Mouse (Mus musculus): ENCODE data around the gene Lingo4. TPM values are rescaled to one million over a fixed set of nuclear protein-coding genes. Genes with fewer than 3 reads are reported as not detected.

The Lingo4 gene
- total RNA-seq, 2 experiments from 2014 or later, result 0.72 to 0.97 TPM

- intact Hi-C loops (cut with DNase I), result no loop called here
- no peak for DNase-seq (ENCODE audit: low spot score in 2 of 2)
Observed at GRCm38 (mm10) chr3:94436420-94436819, 38.1 kb downstream of the Lingo4 start.

GRCm38 (mm10) chr3:94441182-94441581 lies 42.9 kb downstream of the Lingo4 start:
- DNase-seq (ENCODE audit: low spot score in 2 of 2), result no peak
- intact Hi-C loops (cut with DNase I), result loop anchor here (10.0 kb wide), 1 partner anchor 144 kb away; the partner anchor contains the start of gene Snx27

GRCm38 (mm10) chr3:94442951-94443596 lies 44.8 kb downstream of the Lingo4 start, which contains the start of gene Mrpl9:
TSS of gene Mrpl9 (plus strand) at chr3:94443318.
- DNase-seq (ENCODE audit: low spot score in 2 of 2), result peak; percentile 95
- intact Hi-C loops (cut with DNase I), result loop anchor here (2.0 to 10.0 kb wide), 2 partner anchors 76 to 142 kb away; partner anchors contain the start of gene Snx27

- intact Hi-C loops (cut with DNase I), result loop anchor here (2.0 to 10.0 kb wide), 2 partner anchors 77 to 141 kb away; partner anchors contain the start of gene Snx27
- no peak for DNase-seq (ENCODE audit: low spot score in 2 of 2)
Observed at GRCm38 (mm10) chr3:94443597-94443964, 45.3 kb downstream of the Lingo4 start, which contains the start of gene Oaz3. TSS of gene Oaz3 (minus strand) at chr3:94443915.

- intact Hi-C loops (cut with DNase I), result loop anchor here (10.0 kb wide), 1 partner anchor 135 kb away; the partner anchor contains the start of gene Snx27
- no peak for DNase-seq (ENCODE audit: low spot score in 2 of 2)
Observed at GRCm38 (mm10) chr3:94449377-94449776, 51.1 kb downstream of the Lingo4 start.

Other genes with a start within 250 kb of the Lingo4 start
- gene Gm10696, start 220.3 kb upstream of the Lingo4 start, total RNA-seq (2021), result not detected
- gene Gm5286, start 201.8 kb upstream of the Lingo4 start, total RNA-seq (2021), result not detected
- gene Gm4778, start 134.5 kb upstream of the Lingo4 start, total RNA-seq (2021), result not detected
- gene Them4, start 88.4 kb upstream of the Lingo4 start, total RNA-seq (2021), result 10 to 100 TPM; 19.4 to 22.0 TPM
- not detected for gene Them5, start 56.4 kb upstream of the Lingo4 start, total RNA-seq (2021)
- under 1 TPM; 0.32 to 0.82 TPM for gene C2cd4d, start 36.1 kb upstream of the Lingo4 start, total RNA-seq (2021)
- 1 to 10 TPM in 1 of 2 experiments, under 1 TPM in 1; 0.59 to 1.0 TPM for gene Rorc, start 25.7 kb upstream of the Lingo4 start, total RNA-seq (2021)
- gene Tdrkh, start 14.8 kb downstream of the Lingo4 start, total RNA-seq (2021), result 10 to 100 TPM; 35.2 to 36.7 TPM
- gene Mrpl9, start 44.8 kb downstream of the Lingo4 start, total RNA-seq (2021), result 10 to 100 TPM; 34.1 to 42.3 TPM
- not detected for gene Oaz3, start 45.4 kb downstream of the Lingo4 start, total RNA-seq (2021)
- 100 to 1,000 TPM; 141 to 163 TPM for gene Celf3, start 79.8 kb downstream of the Lingo4 start, total RNA-seq (2021)
- gene Riiad1, start 81.8 kb downstream of the Lingo4 start, total RNA-seq (2021), result 1 to 10 TPM; 4.5 to 5.7 TPM
- 100 to 1,000 TPM in 1 of 2 experiments, 10 to 100 TPM in 1; 92.3 to 102 TPM for gene Snx27, start 184.2 kb downstream of the Lingo4 start, total RNA-seq (2021)
- not detected for gene Gm10972, start 244.6 kb downstream of the Lingo4 start, total RNA-seq (2021)